In the genomic region with DNA sequence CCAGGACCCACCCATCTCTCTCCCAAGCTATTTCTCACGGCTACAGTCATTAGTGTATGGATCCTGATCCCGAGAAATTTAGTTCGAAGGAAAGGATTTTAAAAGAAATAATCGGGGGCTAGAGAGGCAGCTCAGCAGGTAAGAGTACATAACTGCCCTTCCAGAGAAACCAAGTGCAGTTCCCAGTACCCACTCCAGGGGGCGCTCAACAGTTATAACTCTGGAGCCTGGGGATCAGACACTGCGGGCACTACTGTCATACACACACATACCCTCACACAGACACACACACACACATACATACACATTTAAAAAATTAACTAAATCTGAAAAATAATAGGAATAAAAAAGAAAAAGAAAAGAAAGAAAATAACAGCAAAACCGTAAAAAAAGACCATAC, we compare ENCODE assay signal across 1 mouse cellular context.
TF ChIP-seq lines count a peak whose summit lies in the region.

No protein-coding gene starts in this region.

TF ChIP-seq in CH12.LX, 34 proteins besides CTCF, POLR2A, EP300 and RAD21:
- TF ChIP-seq PAX5 (IDR thresholded peaks at IDR 0.05; ENCODE audit: low read length) (no peak), KAT2A (IDR thresholded peaks at IDR 0.05; ENCODE audit: insufficient replicate concordance, low read length) (no peak), SMC3 (IDR thresholded peaks at IDR 0.05; ENCODE audit: low read depth, low read length) (peak; percentile 38), ZMIZ1 (IDR thresholded peaks at IDR 0.05; ENCODE audit: low read depth, low read length) (no peak)
